Mouse (Mus musculus): ENCODE data around the gene Zfp131.

DNA sequence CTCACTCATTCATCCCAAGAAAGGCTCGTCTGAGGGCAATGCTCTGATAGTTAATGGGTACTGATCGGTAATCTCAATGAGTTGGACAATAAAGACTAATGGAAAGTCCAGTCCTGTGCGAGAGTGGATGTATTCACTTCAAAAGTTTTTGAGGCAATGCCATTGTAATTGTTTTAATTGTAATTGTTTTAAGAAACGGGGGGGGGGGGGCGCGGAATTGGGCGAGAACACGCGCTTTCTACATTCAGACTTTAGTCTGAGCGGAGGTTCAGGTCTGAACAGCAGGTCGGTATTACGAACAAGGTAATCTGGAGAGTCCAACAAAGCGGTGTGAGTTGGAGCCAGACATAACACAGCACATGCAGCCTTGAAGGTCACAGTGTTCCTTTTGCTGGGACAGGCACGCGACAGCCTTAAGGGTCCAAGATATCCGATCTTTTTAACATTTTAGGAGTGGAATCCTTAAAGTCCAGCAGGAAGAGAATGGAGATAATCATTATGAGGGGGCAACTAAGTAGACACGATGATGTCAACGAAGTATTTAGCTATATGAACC is 969 bp upstream of the Zfp131 start:
- TF ChIP-seq CTCF (IDR thresholded peaks at IDR 0.05; ENCODE audit: low read depth, low read length) (no peak), POLR2A (IDR thresholded peaks at IDR 0.05; ENCODE audit: borderline replicate concordance, low read depth, low read length) (no peak)
